Mouse (Mus musculus): ENCODE measurements around the gene Cacna1a. TPM values are rescaled to one million over a fixed set of nuclear protein-coding genes. Genes with fewer than 3 reads are reported as not detected.

The Cacna1a gene
- polyA plus RNA-seq (2017; shearing (Covaris generic)) = 13.1 TPM

DNA sequence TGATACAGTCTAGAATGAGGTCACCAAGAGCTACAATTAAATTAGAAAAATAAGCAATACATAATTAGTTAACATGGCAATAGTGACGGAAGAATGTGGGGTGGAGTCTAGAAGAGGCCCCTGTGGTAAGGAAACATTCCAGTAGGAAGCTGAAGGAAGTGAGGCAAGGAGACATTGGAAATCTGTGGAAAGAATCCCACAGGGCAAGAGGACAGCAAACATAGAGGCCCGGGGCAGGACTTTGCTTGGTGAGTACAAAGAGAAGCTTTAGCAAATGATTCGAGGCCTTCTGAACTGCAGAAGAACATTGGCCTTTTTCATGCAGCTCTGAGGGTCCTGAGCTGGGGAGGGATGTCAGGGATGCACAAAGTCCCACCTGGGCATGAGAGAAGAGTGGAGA lies at the start of gene Cacna1a:
Cacna1a (plus strand) TSS at position 166 of the 400 bp plus-strand sequence.

DNA sequence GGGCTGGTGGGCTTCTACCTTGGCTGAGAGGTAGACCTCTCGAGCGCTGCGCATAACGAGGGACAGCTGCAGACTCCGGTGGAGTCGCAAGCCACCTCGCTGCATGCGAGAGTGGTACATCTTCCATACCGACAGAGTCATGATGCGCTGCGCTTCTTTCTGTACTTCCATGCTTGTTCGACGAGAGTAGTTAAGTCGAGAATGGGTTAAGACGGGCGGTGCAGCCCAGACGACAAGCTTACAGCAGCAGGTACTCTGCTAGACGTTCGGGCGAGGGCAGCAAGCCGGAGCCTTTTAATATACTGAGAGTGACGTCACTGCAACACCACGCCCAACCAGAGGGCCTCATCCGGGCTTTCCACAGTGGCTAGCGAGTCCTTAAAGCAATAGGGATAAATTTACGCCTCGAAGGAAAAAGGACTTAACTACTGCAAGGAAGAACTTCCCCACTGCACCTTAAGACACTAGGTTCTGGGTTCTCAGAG lies 274.4 kb downstream of the Cacna1a start, which contains the start of gene Ier2:
Ier2 (minus strand) TSS at position 272 of the 485 bp plus-strand sequence.

DNA sequence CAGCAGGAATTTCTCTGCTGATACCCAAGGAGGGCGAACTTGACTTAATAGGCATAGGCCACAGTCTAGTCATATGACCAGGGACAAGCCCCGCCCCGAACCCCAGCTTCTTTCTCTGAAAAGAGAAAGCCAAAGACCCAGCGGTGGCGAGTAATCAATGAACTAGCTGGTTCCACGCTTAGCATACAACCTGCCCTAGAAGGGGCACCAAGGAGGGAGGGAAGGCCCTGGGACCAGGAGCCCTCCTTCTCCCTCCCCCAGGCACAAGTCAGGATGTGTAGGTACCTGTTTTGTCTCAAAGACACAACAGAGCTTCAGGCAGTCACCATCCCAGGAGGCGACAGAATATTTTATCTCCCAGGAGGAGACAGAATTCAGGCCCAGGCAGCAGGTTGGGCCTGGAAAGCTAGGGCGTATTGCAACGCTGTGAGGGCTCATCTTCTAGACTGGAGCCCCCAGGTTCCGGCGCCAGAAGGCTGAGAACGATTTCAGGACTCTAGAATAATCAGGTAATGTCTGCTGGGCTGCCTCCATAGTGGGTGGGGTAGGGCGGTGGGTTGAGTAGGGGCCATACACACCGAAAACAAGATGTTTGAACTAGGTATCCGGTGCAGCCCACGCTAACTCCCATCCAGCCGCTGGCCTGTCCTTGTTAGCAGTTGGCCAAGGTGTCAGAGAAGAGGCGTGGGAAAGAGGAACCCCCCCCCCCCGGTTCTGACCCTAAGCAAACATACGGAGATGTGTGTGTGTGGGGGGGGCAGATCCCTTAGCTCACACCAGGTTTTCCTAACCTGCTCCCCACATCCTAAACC lies 298.2 kb downstream of the Cacna1a start, which contains the start of gene Trmt1:
Trmt1 (plus strand) TSS at position 117 of the 812 bp plus-strand sequence.

DNA sequence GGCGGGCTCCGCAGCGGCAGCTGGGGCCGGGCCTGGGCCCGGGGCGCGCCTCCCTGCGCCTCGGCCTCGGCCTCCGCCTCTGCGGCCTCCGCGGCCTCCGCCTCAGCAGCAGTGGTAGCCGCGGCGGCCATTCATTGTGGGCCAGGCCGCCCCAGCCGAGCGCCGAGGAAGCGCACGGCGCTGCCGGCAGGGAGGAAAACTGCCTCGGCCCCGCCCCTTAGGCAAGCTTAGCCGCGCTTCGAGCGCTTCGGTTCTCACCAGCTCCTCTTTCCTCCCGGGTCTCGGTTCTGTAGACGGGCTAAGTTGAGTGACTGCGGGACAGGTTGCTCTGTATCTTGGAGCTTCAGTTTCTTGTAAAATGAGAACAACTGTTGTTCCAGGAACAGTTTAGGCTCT lies 299.5 kb downstream of the Cacna1a start, which contains the start of gene Nacc1:
Nacc1 (minus strand) TSS at position 158 of the 396 bp plus-strand sequence.

Other genes starting within 250 kb of the Cacna1a start
- 46.5 TPM for gene Cc2d1a, start 240.5 kb upstream of the Cacna1a start, polyA plus RNA-seq (2017; shearing (Covaris generic))
- gene 4930432K21Rik, start 240.4 kb upstream of the Cacna1a start, polyA plus RNA-seq (2017; shearing (Covaris generic)) = 2.3 TPM
- 0.75 TPM for gene Nanos3, start 203.2 kb upstream of the Cacna1a start, polyA plus RNA-seq (2017; shearing (Covaris generic))
- 14.7 TPM for gene Zswim4, start 151.4 kb upstream of the Cacna1a start, polyA plus RNA-seq (2017; shearing (Covaris generic))
- 243 TPM for gene D8Ertd738e, start 138.7 kb upstream of the Cacna1a start, polyA plus RNA-seq (2017; shearing (Covaris generic))
- 128 TPM for gene Mri1, start 131.1 kb upstream of the Cacna1a start, polyA plus RNA-seq (2017; shearing (Covaris generic))
- 40.3 TPM for gene Ccdc130, start 118.1 kb upstream of the Cacna1a start, polyA plus RNA-seq (2017; shearing (Covaris generic))